Mouse (Mus musculus) midbrain, embryonic 12.5 days (tissue): ENCODE measurements around the gene Zfp174. TPM values are rescaled to one million over a fixed set of nuclear protein-coding genes. Genes with fewer than 3 reads are reported as not detected.

Source experiments
- ATAC-seq: fragments of 200-750 bp; cut with Nextera tagmentation; 2 replicates; pipeline ENCODE4 v1.8.0; 2017; ENCODE audit warnings: low read depth, moderate TSS enrichment, moderate library complexity; ENCODE audit not compliant: low FRiP score
- H3K27ac ChIP-seq: fragments of 300-500 bp; sonication (generic); replicated peaks from 2 replicates; pipeline ENCODE4 v1.5.1; 2016; ENCODE audit warnings: mild to moderate bottlenecking
- H3K27me3 ChIP-seq: fragments of 300-500 bp; sonication (generic); 2 replicates; pipeline ENCODE4 v1.6.1; 2016; ENCODE audit warnings: mild to moderate bottlenecking
- H3K36me3 ChIP-seq: fragments of 300-500 bp; sonication (generic); 2 replicates; pipeline ENCODE4 v1.6.1; 2016
- H3K4me1 ChIP-seq: fragments of 300-500 bp; sonication (generic); 2 replicates; pipeline ENCODE4 v1.6.1; 2016
- H3K4me2 ChIP-seq: fragments of 300-500 bp; sonication (generic); replicated peaks from 2 replicates; pipeline ENCODE4 v1.6.1; 2016; ENCODE audit warnings: mild to moderate bottlenecking, moderate library complexity
- H3K4me3 ChIP-seq: fragments of 300-500 bp; sonication (generic); 2 replicates; pipeline ENCODE4 v1.5.1; 2016; ENCODE audit warnings: mild to moderate bottlenecking
- H3K9ac ChIP-seq: fragments of 300-500 bp; sonication (generic); replicated peaks from 2 replicates; pipeline ENCODE4 v1.6.1; 2016; ENCODE audit warnings: mild to moderate bottlenecking, moderate library complexity
- H3K9me3 ChIP-seq: fragments of 300-500 bp; sonication (generic); 2 replicates; pipeline ENCODE4 v1.6.1; 2016; ENCODE audit warnings: mild to moderate bottlenecking
- WGBS: fragments of 180-500 bp; shearing (Covaris S2); methylation state at CpG from one replicate; pipeline ENCODE4 v1.1.7; 2016; 5-methylcytosine and 5-hydroxymethylcytosine counted together
- polyA plus RNA-seq: library from polyadenylated mRNA; unstranded; fragments of >200 nt; fragmentation: Nextera tagmentation; extraction: Ambion mirVana; gene quantifications from 2 replicates; pipeline ENCODE4 v1.2.1, GENCODE M21; 2016

Gene Zfp174
- polyA plus RNA-seq, 1 experiment from 2014 or later, result 1.6 TPM

- Histone ChIP-seq H3K36me3 (peaks cover 13% of the 10 kb centered on the region; the same call in 1 of the 2 replicates), H3K4me3 (no peak overlapping the region), H3K27ac (no peak overlapping the region), H3K9ac (no peak overlapping the region), H3K27me3 (no peaks in the 10 kb centered on the region), H3K9me3 (no peaks in the 10 kb centered on the region), H3K4me2 (no peak overlapping the region), H3K4me1 (no peaks in the 10 kb centered on the region)
- 95% methylated on average over 14 of the region's 14 CpGs for WGBS
- no peak for ATAC-seq
These were observed 44.7 kb downstream of the Zfp174 start for GRCm38 (mm10) chr16:3891621-3892295.

- no peak overlapping the region for H3K4me2 ChIP-seq
- 84% methylated on average over 3 of the region's 3 CpGs for WGBS
- H3K4me1 ChIP-seq, result no peaks in the 10 kb centered on the region
- H3K9me3 ChIP-seq, result no peaks in the 10 kb centered on the region
- no peak overlapping the region for H3K27ac ChIP-seq
- no peak for ATAC-seq
- H3K9ac ChIP-seq, result no peak overlapping the region
- H3K27me3 ChIP-seq, result no peaks in the 10 kb centered on the region
- no peak overlapping the region for H3K4me3 ChIP-seq
- H3K36me3 ChIP-seq, result peaks cover 31% of the 10 kb centered on the region
These were observed 46.7 kb downstream of the Zfp174 start for GRCm38 (mm10) chr16:3893739-3894138.

GRCm38 (mm10) chr16:3895173-3895792 lies 48.2 kb downstream of the Zfp174 start:
- H3K9me3 ChIP-seq, result no peaks in the 10 kb centered on the region
- WGBS, result 82% methylated on average over 9 of the region's 9 CpGs
- H3K9ac ChIP-seq, result no peak overlapping the region
- no peaks in the 10 kb centered on the region for H3K27me3 ChIP-seq
- H3K4me2 ChIP-seq, result no peak overlapping the region
- H3K36me3 ChIP-seq, result peaks cover 47% of the 10 kb centered on the region
- no peak for ATAC-seq
- H3K27ac ChIP-seq, result no peak overlapping the region
- H3K4me1 ChIP-seq, result no peaks in the 10 kb centered on the region
- H3K4me3 ChIP-seq, result no peak overlapping the region

GRCm38 (mm10) chr16:3896046-3896445 lies 49.0 kb downstream of the Zfp174 start:
- Histone ChIP-seq H3K4me3 (no peak overlapping the region), H3K4me1 (no peaks in the 10 kb centered on the region), H3K9me3 (no peaks in the 10 kb centered on the region), H3K9ac (no peak overlapping the region), H3K4me2 (no peak overlapping the region), H3K36me3 (peaks cover 54% of the 10 kb centered on the region), H3K27ac (no peak overlapping the region), H3K27me3 (no peaks in the 10 kb centered on the region)
- no peak for ATAC-seq
- 94% methylated on average over 6 of the region's 6 CpGs for WGBS

- ATAC-seq, result no peak
- H3K36me3 ChIP-seq, result peaks cover 59% of the 10 kb centered on the region
- no peaks in the 10 kb centered on the region for H3K9me3 ChIP-seq
- no peaks in the 10 kb centered on the region for H3K27me3 ChIP-seq
- no peak overlapping the region for H3K9ac ChIP-seq
- WGBS, result 89% methylated on average over 1 of the region's 1 CpGs
- H3K4me3 ChIP-seq, result no peak overlapping the region
- no peak overlapping the region for H3K4me2 ChIP-seq
- H3K4me1 ChIP-seq, result no peaks in the 10 kb centered on the region
- no peak overlapping the region for H3K27ac ChIP-seq
These were observed 49.5 kb downstream of the Zfp174 start for GRCm38 (mm10) chr16:3896553-3896952.

GRCm38 (mm10) chr16:3907471-3907870 lies 60.4 kb downstream of the Zfp174 start:
- no peak for ATAC-seq
- no peak overlapping the region for H3K9ac ChIP-seq
- H3K27ac ChIP-seq, result no peak overlapping the region
- H3K4me2 ChIP-seq, result no peak overlapping the region
- no peaks in the 10 kb centered on the region for H3K27me3 ChIP-seq
- no peaks in the 10 kb centered on the region for H3K9me3 ChIP-seq
- peaks cover 16% of the 10 kb centered on the region for H3K4me1 ChIP-seq
- H3K4me3 ChIP-seq, result no peak overlapping the region
- peaks cover 43% of the 10 kb centered on the region for H3K36me3 ChIP-seq
- 76% methylated on average over 2 of the region's 2 CpGs for WGBS

Other genes with a start within 250 kb of the Zfp174 start
- not detected in 2 replicates for gene Mefv, start 129.2 kb upstream of the Zfp174 start, polyA plus RNA-seq
- gene Zfp263, start 103.2 kb upstream of the Zfp174 start, polyA plus RNA-seq, result 57.9 and 59.9 TPM in 2 replicates
- not detected in 2 replicates for gene Olfr15, start 16.4 kb upstream of the Zfp174 start, polyA plus RNA-seq
- gene Naa60, start 25.1 kb downstream of the Zfp174 start, polyA plus RNA-seq, result 66.0 and 70.2 TPM in 2 replicates
- gene Zfp597, start 37.3 kb downstream of the Zfp174 start, polyA plus RNA-seq, result 12.7 and 13.5 TPM in 2 replicates
- gene Gm20695, start 37.4 kb downstream of the Zfp174 start, polyA plus RNA-seq, result 2.6 and 3.3 TPM in 2 replicates
- gene 1700037C18Rik, start 61.4 kb downstream of the Zfp174 start, polyA plus RNA-seq, result 5.7 and 7.5 TPM in 2 replicates
- 24.9 and 25.8 TPM in 2 replicates for gene Cluap1, start 61.5 kb downstream of the Zfp174 start, polyA plus RNA-seq
- 0.99 and 1.2 TPM in 2 replicates for gene Nlrc3, start 129.4 kb downstream of the Zfp174 start, polyA plus RNA-seq
- gene Slx4, start 156.5 kb downstream of the Zfp174 start, polyA plus RNA-seq, result 29.9 and 30.3 TPM in 2 replicates
- 6.2 and 7.8 TPM in 2 replicates for gene Dnase1, start 189.7 kb downstream of the Zfp174 start, polyA plus RNA-seq
- 59.7 and 62.8 TPM in 2 replicates for gene Trap1, start 230.6 kb downstream of the Zfp174 start, polyA plus RNA-seq